Mouse (Mus musculus) erythroblast, embryonic 14.5 days (primary cell): Measurements from ENCODE around the gene Pax9. TPM values are rescaled to one million over a fixed set of nuclear protein-coding genes. Genes with fewer than 3 reads are reported as not detected.

Source experiments
- H3K27me3 ChIP-seq: 2 replicates; pipeline ENCODE4 v1.6.1; 2012; ENCODE audit warnings: inconsistent platforms; ENCODE audit not compliant: control insufficient read depth
- H3K36me3 ChIP-seq: 2 replicates; pipeline ENCODE4 v1.6.1; 2012; ENCODE audit warnings: mild to moderate bottlenecking, inconsistent platforms; ENCODE audit not compliant: control insufficient read depth
- H3K4me1 ChIP-seq: 2 replicates; pipeline ENCODE4 v1.6.1; 2012; ENCODE audit warnings: inconsistent platforms; ENCODE audit not compliant: control insufficient read depth
- H3K4me3 ChIP-seq: replicated peaks from 2 replicates; pipeline ENCODE3; 2012; ENCODE audit warnings: moderate library complexity, mild to moderate bottlenecking, inconsistent platforms
- H3K9me3 ChIP-seq: 2 replicates; pipeline ENCODE4 v1.6.1; 2012; ENCODE audit warnings: low read length, inconsistent platforms, mixed read lengths; ENCODE audit not compliant: control insufficient read depth
- GATA1 ChIP-seq: IDR thresholded peaks from 2 replicates; pipeline ENCODE4 v1.6.1; 2012; ENCODE audit warnings: low read length, inconsistent platforms, mixed read lengths
- TAL1 ChIP-seq: IDR thresholded peaks from 3 replicates; pipeline ENCODE4 v1.6.1; 2012; ENCODE audit warnings: low read length, inconsistent platforms, mixed read lengths
- polyA plus RNA-seq: library from polyadenylated mRNA; stranded (reverse); fragments of >175 nt; gene quantifications from 2 replicates; pipeline ENCODE4 v1.2.3, GENCODE M21; 2012

Gene Pax9
- polyA plus RNA-seq, 1 experiment = not detected

GRCm38 (mm10) chr12:56701004-56701403 is 9.4 kb downstream of the Pax9 start:
- H3K9me3 ChIP-seq = peaks cover 10% of the 10 kb centered on the region; the same call in 1 of the 2 replicates
- H3K27me3 ChIP-seq = peaks cover 88% of the 10 kb centered on the region
- no peak overlapping the region for H3K4me3 ChIP-seq
- no peaks in the 10 kb centered on the region; the same call in none of the 2 replicates for H3K4me1 ChIP-seq
- H3K36me3 ChIP-seq = no peaks in the 10 kb centered on the region
- TF ChIP-seq TAL1 (no peak), GATA1 (no peak)

GRCm38 (mm10) chr12:56717971-56718706 is 26.6 kb downstream of the Pax9 start:
- Histone ChIP-seq H3K9me3 (no peaks in the 10 kb centered on the region), H3K4me1 (no peaks in the 10 kb centered on the region), H3K4me3 (no peak overlapping the region), H3K27me3 (peaks cover 2% of the 10 kb centered on the region; the same call in 1 of the 2 replicates), H3K36me3 (no peaks in the 10 kb centered on the region)
- no peak for TF ChIP-seq GATA1
- TF ChIP-seq TAL1 = no peak

GRCm38 (mm10) chr12:56718707-56719051 is 27.1 kb downstream of the Pax9 start:
- Histone ChIP-seq H3K9me3 (no peaks in the 10 kb centered on the region), H3K27me3 (peaks cover 2% of the 10 kb centered on the region; the same call in 1 of the 2 replicates), H3K36me3 (no peaks in the 10 kb centered on the region), H3K4me1 (no peaks in the 10 kb centered on the region), H3K4me3 (no peak overlapping the region)
- TF ChIP-seq GATA1 (no peak), TAL1 (no peak)

- H3K9me3 ChIP-seq = no peaks in the 10 kb centered on the region
- TF ChIP-seq TAL1 (no peak), GATA1 (no peak)
- no peaks in the 10 kb centered on the region for H3K4me1 ChIP-seq
- H3K36me3 ChIP-seq = no peaks in the 10 kb centered on the region
- H3K27me3 ChIP-seq = no peaks in the 10 kb centered on the region
- H3K4me3 ChIP-seq = no peak overlapping the region
These were observed 36.1 kb downstream of the Pax9 start for GRCm38 (mm10) chr12:56727631-56728030.

DNA sequence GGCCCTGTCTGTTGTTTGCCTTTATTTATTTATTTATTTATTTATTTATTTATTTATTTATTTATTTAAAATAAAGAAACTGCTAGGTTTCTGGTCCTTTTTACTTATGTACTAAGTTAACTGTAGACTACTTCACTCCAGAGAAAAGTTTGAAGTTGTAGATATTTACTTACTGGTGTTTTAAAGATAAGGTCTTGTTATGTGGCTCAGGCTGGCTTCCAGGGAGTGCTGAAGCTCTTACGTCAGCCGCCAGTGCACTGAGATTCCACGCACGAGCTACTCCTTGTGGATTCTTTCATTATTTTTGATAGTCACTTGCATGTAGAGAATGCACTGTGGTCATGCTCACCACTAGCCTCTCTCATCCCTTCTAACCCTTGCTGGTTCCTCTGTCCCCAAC is 45.5 kb downstream of the Pax9 start:
- H3K4me1 ChIP-seq = no peaks in the 10 kb centered on the region
- H3K36me3 ChIP-seq = no peaks in the 10 kb centered on the region
- H3K27me3 ChIP-seq = no peaks in the 10 kb centered on the region
- no peak overlapping the region for H3K4me3 ChIP-seq
- H3K9me3 ChIP-seq = no peaks in the 10 kb centered on the region
- no peak for TF ChIP-seq TAL1
- no peak for TF ChIP-seq GATA1

Other genes with a start within 250 kb of the Pax9 start
- not detected in 2 replicates for gene Nkx2-1, start 154.9 kb upstream of the Pax9 start, polyA plus RNA-seq
- gene Nkx2-9, start 78.5 kb upstream of the Pax9 start, polyA plus RNA-seq = not detected in 2 replicates